Mouse (Mus musculus): ENCODE data around the gene Ankmy2.

DNA sequence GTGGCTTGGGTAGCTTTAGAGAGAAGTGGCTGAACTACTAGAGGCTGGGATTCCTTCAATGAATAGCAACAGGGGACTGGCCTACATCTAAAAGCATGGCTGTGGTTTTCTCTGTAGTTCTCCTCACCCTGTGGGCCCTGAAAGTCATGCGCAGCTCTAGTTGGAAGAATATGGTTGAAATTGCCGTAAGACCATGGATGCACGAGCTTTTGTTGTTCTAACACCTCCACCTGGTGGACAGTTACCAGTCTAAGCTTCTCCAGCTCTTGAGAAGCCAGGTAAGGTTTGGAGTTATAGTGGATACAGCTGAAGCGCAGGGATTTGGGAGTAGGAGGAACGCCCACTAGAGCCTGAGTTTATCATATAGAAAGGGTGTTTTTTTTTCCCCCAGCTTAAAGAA, 48.5 kb upstream of the Ankmy2 start:
- TF ChIP-seq CTCF (IDR thresholded peaks at IDR 0.05): peak; percentile 45
- TF ChIP-seq EP300 (IDR thresholded peaks at IDR 0.05): no peak

All from lung, postnatal 0 days (tissue).